Mouse (Mus musculus) cerebellum, postnatal 25 days (tissue): ENCODE measurements around the gene Gm45062.

Experiments
- DNase-seq, 2 experiments: peaks; one replicate each; pipeline ENCODE4 v3.0.0; 2021; ENCODE audit warnings: mixed read lengths in 2 of 2

The Gm45062 gene

DNA sequence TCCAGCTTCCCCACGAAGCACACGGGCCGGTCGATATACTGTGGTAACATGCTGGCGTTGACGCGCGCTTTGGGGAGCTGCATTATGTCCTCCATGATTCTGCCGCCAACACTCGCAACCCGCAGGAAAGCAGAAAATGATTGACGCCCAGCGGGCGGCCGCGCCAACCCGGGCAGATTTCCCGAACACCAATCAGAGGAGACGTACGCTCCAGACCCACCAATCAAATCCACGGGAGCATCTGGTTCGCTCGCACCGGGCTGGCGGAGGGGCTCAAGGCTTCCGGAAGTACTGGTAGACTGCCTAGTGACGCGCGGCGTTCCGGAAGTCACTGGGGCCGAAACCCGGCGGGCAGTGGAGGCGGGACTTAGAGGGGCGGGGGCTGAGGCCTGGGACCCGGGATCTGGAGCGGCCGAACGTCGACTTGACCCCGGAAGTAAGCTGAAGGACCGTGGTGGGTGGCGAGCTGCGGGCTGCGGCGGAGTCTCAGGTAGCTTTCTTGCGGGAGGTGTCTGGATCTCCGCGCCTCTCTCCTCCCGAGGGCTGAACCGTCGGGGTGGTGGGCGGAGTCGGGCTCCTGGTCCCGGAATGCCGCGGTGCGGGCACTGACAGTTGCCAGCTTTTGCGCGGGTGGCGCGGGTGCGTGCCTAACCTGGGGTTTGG lies at the start of gene Gm45062, which contains the start of the genes Rpa3 and Umad1:
Gene Gm45062 (plus strand): TSS at position 447 of the 663 bp plus-strand sequence.
Gene Rpa3 (minus strand): TSS at position 170 of the 663 bp plus-strand sequence.
Gene Umad1 (plus strand): TSS at position 285 of the 663 bp plus-strand sequence.
- DNase-seq = peak; percentile 98

DNA sequence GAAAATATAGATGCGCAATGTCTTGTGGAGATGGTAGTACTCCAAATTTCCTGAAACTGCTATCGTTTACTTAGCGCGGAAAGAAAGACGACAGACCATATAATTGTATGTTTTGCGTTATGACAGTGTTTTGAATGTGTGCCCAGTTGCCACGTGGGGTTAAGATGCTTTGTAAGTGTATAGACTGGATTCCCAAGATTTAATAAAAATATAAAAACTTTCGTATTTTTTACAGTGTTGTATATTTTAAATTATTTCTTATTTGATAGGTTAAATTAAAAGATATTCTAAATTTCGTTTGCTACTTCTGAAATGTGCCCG lies 49.4 kb upstream of the Gm45062 start:
- peak in 1 of 2 experiments; percentile 42 for DNase-seq

DNA sequence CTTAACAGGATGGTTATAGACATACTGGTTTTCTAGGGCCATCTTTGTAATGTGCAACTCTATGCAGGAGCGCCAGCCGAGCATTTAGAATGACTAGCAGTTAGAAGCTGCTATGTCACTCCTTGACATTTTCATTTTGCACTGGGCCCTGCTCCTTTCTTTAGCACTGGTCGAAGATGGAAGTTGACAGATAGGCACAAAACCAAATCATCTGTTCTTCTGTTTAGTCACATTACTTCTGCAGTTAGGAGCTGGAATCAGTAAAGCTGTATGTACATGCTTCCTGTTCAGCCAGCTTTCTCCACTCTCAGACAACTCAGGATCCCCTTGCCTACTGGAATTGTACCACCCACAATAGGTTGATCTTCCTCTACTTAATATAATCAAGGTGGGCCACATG lies 48.6 kb upstream of the Gm45062 start:
- DNase-seq = no peak

DNA sequence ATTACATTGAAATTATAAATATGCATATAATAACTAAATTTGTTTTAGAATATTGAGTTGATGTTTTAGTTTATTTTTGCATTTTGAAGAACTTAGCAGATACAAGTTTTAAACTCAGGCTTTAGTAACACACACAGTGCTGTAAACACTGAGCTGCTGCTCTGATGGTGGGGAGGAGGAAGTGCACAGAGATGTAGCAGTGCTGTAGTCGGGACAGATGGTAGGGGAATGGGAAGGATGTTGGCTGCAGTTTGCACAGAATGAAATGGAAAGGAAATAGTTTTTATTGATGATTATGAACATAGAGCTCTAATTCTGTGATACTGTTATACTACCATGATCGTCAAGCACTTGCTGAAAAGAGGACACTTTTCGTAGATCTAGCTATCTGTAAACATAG lies 32.2 kb upstream of the Gm45062 start:
- DNase-seq = no peak

DNA sequence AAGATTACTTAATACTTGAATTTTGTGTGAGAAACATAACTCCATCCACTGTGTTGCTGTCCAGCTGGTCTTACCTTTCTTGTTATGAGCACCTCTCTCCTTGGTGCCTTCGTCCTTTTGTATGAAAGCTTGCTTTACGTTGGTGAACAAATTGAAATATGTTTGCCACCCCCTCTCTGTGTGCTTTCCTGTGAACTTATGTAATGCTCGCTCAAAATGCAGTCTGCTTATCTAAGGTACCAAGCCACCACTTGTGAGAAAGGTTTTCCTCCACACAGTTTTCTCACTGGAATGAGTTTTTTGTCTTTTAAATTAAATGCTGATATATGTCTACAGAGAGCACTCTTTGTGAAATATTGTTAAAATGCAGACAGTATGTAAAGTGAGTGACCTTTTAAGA lies 30.7 kb upstream of the Gm45062 start:
- no peak for DNase-seq

DNA sequence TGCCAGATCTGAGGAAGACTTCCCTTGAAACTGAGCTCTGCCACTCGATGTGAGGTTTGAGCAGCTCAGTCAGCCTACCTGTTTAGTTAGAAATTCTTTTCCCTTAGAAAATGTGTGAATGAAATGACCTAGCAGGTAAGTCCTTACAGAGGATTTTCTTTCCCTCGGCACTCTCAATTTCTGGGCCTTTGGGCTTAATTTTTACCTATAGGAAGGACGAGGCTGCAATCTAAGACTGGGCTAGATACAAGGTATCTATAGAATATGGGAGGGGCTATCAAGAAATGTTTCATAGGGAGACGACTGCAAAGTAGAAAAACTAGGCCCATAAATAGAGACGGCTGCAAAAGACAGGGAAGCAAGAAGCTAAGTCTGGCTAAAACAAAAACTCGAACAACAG lies 934 bp upstream of the Gm45062 start:
- no peak for DNase-seq

DNA sequence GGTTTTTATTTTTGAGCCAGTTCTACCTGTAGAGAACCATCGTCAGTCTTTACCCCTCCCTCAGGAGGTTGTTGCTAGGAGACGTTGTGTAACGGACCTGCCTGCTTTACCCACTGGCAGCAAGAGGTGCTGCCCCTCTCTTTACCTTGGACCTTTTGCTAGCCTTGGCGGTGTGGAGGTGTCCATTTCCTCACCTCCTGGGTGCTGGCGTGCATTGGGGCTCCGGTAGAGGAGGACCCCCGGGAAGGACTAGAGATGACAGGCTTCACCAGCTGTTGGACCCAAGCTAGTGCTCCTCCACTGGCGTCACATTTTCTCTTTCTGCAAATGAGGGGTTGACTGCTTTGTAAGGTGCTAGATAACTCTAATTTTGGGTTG lies 406 bp downstream of the Gm45062 start:
- DNase-seq = no peak

DNA sequence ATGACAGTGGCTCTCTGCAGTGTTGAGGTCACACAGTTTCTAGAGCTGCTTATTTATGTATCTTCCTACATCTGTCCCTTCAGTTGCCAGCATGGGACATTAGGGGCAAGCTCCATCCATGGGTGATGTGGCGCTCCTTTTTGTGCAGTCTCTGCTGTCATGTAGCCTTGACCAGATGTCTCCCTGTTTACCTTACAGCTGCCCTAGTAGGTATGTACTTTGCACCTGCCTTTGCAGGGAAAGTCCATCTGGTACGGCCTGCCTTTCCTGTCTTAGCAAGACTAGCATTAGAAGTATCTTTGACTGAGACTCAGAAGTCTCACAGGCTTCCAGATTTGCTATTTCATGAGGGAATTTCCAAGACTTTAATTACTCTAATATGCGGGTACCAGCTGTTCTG lies 11.8 kb downstream of the Gm45062 start:
- DNase-seq = no peak

DNA sequence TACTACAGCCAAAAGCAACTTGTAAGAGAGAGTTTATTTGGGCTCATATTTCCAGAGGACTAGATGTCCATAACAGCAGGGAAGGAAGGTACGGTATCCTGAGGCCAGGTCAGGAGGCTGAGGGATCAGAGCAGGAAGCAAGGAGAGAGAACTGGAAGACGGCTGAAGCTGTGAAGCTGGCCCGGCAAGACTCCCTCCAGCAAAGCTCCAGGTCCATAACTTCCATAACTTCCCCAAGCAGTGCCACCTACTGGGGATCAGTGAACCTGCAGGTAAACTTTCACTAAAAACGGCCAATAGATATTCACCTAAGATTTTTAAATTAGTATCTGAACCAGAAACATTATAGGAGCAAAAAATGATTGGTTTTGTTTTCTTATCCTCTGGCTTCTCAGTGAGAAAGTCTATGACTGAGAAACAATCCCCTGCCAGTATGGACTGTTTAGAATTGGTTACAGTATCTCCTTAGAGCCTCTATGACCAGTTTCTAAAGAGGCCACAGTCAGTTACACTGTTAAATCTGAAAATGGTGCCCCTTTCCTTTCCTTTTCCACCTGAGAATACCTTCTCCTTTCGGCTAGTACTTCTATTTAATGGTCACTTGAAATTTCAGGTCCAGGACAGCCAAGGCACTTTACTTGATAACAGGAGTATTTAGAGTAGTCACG lies 15.3 kb downstream of the Gm45062 start:
- peak; percentile 51 to 75 for DNase-seq

DNA sequence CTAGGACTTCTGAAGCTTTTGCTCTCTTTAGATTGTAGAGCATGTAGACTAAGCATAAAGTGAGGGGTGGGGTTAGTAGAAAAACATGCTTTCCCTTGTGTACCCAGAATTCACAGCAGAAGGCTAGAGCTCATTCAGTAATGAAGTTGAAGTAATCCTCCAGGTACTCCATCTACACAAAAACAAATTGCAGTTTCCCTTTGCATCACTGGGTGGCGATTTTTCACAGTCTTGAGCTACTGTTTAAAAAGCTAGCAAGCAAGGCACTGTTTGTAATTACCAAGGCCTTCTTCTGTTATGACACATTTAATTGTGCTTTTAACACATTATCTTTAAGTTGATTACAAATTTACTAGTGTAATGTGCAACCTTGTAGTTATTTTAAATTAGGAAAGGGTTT lies 15.8 kb downstream of the Gm45062 start:
- DNase-seq = peak; percentile 63 to 84

DNA sequence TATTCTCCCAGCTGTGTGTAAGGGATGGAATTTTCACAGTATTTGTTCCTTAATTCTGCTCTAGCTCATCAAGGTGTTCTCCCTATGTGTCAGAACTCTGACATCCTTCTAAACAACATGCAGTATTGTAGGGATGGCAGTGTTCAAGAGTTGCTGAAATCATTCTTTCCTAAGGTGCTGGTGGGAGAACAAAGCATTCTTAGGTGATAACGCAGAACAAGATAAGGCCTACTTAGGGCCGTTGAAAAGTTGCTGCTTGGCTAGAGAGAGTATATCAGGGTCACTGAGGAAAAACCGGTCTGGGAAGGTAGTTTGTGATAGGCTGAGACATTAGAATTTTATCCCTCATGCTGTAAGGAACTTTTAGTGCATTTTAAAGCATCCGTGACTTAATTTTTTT lies 17.2 kb downstream of the Gm45062 start:
- DNase-seq = no peak

DNA sequence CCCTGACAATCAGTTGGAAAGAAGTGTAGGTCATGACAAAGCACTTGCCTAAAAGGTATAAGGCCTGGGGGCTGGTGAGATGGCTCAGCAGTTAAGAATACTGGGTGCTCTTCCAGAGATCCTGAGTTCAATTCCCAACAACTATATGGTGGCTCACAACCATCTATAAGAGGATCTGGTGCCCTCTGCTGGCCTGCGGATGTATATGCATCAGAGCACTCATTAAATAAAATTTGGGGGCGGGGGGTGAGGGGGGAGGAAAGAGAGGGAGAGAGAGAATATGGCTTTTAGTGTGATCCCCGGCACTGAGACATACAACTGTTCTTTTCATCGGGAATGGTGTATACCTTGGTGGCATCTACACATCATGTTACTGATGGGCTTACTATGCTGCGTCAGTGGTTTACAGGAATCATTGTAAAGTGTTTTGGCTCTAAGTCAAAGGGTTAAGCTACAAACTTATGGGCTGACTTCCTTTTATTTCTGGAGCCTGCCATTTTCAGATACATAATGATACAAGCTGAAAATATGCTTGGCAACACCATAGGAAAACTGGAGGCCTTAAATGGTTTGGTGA lies 19.3 kb downstream of the Gm45062 start:
- peak in 1 of 2 experiments; percentile 27 for DNase-seq

DNA sequence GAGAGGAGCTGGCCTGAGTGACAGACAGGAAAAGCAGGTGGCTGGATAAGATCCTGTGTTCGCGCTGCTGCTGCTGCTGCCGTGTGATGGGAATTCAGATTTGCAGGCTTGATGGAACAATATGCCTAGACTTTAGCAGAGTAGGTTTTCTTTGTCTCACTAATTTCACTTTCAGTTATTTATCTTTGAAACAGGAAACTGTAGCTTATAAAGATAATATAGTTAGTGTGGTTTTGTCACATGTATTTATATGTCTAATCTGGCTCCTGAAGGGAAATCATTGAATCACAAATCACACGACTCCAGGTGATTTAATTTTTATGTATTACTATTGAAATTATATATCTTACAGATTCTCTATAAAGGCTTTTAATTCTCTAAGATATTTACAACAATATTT lies 24.0 kb downstream of the Gm45062 start:
- DNase-seq = no peak

DNA sequence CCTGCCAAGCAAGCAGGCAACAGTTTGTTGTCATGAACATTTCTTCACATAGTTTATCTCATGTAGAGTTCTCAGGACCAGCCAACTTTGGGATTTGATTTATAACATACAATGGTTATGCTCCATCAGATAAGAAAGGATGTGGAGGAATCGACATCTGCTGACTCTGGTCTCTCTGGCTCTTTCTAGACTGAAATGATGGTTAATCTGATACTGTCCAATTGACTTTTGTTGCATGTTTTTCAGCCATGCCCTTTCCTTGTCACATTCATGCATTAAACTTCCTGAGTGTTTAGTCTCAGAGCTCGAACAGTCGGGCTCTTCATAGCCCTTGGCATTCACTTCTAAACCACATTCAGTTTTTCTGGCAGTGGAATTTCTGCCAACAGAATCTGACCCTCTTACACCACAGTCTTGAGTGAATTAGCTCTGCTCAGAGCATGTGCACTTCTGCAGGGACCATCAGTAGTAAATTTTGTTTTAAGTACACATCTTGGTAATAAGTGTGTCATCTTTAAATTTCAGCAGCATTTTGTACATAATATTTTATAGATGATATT lies 26.2 kb downstream of the Gm45062 start:
- DNase-seq = no peak

DNA sequence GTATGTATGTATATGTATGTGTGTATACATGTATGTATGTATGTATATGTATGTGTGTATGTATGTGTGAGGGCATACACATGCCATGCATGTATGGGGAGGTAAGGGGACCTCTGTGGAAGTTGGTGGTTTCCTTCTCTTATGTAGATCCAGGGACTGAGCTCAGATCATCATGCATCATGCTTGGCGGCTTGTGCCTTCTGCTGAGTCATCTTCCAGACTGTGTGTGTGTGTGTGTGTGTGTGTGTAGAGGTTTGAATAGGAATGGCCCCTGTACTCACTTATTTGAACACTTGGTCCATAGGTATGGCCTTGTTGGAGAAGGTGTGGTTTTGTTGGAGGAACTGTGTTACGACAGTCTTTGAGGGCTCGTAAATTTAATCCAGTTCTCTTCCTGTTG lies 26.9 kb downstream of the Gm45062 start:
- DNase-seq = no peak

DNA sequence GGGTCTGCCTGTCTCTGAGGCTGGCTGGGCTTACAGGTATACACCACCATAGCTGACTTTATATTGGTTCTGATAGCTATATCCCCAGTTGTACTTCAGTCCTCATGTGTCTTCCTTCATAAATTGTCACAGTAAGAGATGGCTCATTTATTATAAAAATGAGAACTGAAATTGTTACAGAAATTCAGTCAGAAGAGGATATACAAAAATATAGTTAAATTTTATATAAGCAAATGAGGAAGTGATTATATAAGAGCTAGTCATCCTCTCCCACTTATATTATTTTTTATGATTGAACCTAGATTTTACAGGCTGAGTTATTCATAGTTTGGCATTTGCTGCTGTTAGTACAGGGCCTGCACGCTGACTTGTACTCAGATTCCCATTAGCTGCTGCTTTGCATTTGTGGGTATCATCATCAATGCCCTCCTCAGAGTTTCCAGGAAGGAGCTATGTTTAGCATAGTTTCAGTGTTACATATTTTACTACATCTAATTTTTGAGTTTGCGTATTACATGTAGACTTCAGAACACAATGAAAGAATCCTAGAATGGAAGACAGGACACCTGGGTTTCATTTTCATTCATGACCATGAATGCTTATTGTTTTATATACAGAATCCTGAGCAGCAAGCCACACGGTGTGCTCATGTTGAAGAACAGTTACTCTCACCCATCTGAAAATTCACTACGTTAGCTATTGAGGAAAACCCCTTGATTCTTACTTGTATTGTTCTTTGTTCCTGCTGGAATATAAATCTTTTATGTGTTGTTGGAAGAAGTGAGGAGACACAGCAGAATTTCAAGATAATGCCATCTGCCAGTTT lies 29.7 kb downstream of the Gm45062 start:
- DNase-seq = no peak

DNA sequence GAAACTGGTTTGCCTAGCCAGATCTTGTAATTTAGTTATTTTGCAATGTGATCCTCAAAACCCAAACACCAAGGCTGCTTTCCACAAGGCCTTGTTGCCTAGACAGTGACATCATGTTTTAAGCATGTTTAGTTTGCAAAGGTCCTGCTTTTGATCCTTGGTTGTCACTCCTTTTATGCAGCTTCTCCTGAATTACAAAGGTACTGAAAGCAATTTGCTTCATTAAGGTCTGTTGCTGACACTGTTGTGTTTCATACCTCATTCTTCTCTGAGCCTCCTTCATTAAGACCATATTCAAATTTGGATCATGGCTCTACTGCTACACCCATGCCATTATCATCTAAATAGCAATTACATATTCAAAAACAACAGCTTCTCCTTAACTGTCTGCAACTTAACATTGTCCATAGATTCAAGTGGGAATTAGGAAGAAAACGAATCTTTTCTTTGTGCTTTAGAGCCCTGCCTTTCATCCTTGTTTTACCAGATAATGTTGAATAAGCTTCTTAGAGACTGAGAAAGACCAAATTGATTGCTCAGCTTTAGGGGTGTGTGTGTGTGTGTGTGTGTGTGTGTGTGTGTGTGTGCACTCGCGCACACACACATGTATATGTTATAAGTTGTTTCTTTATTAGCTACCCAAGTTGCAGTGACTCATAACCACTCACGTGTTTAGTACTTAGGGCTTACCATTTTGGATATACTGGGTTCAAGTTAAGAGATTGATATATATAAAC lies 35.0 kb downstream of the Gm45062 start:
- no peak for DNase-seq

DNA sequence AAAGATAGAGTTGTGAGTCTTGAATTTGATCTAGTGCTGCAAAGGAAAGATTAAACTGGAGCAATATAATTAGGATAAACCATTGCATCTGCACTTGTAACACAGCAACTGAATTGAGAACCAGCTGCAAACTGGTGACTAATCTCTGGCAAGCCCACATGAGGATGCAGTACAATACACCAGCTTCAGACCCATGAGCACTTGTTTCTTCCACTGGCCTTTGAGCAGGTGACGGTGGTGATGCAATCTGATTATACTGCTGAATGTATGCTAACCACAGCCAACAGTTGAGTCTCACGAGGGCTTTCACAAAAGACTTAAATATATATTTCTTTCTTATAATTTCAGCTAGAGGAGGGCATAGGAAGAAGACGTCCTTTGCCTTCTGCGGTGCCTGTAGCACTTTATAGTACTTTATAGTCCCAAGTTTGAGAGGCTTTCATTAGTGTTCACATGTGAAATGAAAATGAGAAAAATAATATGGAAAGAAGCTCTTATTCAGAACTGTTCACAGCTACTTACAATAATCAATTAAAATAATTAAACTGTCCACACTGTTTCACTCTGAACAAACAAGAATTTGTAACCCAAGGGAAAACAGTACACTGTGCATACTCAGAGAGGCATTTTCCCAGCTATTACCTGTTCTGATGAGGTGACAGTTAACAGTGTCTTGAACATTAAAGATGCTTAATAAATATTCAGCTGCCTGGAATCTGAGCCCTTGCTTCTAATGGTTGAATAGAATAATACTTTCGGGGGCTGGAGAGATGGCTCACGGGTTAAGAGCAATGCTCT lies 40.0 kb downstream of the Gm45062 start:
- no peak for DNase-seq

DNA sequence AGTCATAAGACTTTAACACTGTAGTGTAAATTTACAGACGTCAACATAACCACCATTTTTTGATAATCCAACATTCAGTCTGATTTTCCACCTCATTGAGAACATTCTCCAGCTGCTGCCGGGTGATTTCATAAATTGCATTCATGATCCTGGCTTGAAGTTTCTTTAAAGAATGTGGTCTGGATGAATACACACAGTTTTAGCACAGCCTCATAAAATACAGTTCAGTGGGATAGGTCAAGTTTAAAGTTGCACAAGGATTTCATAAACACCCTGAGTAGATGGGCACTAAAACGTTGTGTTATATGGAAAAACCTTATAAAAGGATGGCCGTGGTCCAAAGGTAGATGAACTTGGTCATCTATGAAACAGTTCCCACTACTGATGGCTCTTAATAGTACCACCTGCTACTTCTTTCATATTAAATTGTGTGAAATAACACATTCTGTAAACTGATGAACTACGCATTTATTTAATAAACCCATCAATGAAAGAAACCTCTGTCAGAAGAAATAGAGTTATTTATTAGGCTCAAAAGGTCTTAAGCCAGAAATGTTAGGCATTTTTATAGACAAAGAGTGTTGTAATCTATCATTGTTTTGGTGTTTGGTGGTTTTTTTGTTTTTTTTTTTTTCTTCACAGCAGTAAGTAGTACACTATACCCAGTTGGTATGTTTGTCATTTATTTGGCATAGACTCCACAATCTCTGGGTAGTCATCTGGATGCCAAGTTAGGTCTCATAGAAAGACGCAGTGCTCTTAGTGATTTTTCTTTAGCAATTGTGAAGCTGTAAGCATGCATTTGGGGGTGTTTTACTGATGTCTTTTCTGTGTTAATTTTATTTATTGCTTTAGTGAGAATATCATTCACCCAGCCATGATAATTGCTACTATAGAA lies 48.9 kb downstream of the Gm45062 start:
- DNase-seq = no peak

DNA sequence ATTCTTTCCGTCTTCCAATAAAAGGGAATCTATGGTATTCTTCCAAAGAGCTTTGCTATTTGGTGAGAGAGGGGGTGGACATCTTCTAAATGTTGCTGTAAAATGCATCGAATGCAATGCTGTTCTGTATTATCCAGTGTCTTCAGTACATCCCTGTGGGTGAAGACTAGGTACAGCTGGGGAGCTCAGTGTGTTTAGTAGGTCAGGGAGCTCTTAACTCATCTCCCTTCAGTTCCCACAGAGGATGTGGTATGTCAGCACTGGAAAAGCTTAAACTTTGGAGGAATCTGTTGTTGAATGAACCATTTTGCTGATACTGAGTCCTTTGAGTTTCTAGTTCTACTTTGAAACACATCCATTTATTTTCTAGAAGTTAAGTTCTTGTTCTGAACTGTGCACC lies 53.3 kb downstream of the Gm45062 start:
- no peak for DNase-seq

DNA sequence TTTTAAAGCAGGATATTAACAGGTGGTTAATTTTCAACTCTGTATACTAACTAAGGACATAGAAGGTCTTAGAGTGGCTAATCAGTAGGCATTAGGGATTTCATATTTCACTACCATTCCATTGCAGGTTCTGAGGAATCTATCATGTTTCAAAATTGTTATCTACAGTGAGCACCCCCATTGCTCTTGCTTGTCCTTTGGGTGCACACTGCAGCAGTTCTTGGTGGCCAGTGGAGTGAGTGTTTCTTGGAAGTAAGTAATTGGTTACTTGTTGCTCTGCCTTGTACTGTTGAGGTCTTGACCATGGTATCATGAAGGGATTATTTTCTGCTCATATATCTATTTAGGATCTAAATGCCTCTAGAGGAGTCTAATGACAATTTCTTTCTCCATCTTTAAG lies 57.0 kb downstream of the Gm45062 start:
- DNase-seq = no peak
